Mouse (Mus musculus): ENCODE data around the gene Stfa1. TPM values are rescaled to one million over a fixed set of nuclear protein-coding genes. Genes with fewer than 3 reads are reported as not detected.

Gene Stfa1
- total and polyA plus RNA-seq, 3 experiments: 0.79 to 1.0 TPM; not detected in 1

DNA sequence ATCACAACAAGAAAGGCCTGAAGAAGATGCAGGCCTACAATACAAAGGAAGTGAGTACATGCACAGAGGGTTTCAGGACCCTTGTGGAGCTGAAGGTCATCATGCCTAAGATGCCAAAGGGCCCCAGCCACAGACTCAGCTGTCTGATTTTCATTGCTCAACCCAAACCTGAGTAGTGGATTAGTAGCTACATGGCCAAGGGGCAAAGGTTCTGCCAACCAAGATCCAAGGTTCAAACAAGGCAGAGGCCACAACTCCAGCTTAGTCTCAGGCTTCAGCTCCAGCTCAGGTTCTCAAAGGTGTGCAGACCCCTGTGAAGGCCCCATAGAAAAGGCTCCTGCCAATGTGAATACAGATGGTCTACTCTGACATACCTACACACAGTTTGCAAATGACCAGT is 42.5 kb downstream of the Stfa1 start:
- Histone ChIP-seq H3K79me2 (replicated peaks; ENCODE audit: control insufficient read depth, extremely low read depth, insufficient read depth, poor library complexity, severe bottlenecking) (no peaks in the 10 kb centered on the region), H3K9me3 (replicated peaks; ENCODE audit: low read length) (peaks cover 5% of the 10 kb centered on the region), H3K27ac (ENCODE audit: insufficient read depth, low read depth) (no peak overlapping the region), H3K4me2 (ENCODE audit: insufficient read depth, low read depth, poor library complexity, severe bottlenecking) (no peak overlapping the region), H3K4me3 (replicated peaks in 1 of 3; ENCODE audit: low read depth in 2 of 3, low read length in 2 of 3, poor library complexity in 1 of 3) (no peak overlapping the region), H3K4me1 (ENCODE audit: control insufficient read depth in 1 of 2, insufficient read depth in 2 of 2) (no peaks in the 10 kb centered on the region), H3K27me3 (replicated peaks) (no peaks in the 10 kb centered on the region), H3K9ac (ENCODE audit: insufficient read depth, low read depth) (no peak overlapping the region), H3K36me3 (replicated peaks in 1 of 2; ENCODE audit: control insufficient read depth in 1 of 2, insufficient read depth in 1 of 2, low read length in 1 of 2) (no peaks in the 10 kb centered on the region)
- no peak for DNase-seq (ENCODE audit: extremely low read depth)
- dilution Hi-C loops (cut with MboI; ENCODE audit: extremely low pct_ligation_motif_present, extremely low pct_unique_long_range_greater_than_20kb, low sequenced_read_pairs): no loop called here
- in situ Hi-C loops (cut with MboI; ENCODE audit: low pct_ligation_motif_present, low pct_unique_long_range_greater_than_20kb, low sequenced_read_pairs): no loop called here
- TF ChIP-seq ETS1 (conservative IDR thresholded peaks at IDR 0.05; ENCODE audit: low read depth, low read length): no peak
- no peak for TF ChIP-seq EP300 (IDR thresholded peaks at IDR 0.05; ENCODE audit: low read length)
- no peak for TF ChIP-seq MEF2A (IDR thresholded peaks at IDR 0.05; ENCODE audit: borderline replicate concordance, low read depth, low read length)
- TF ChIP-seq E2F4 (IDR thresholded peaks at IDR 0.05; ENCODE audit: insufficient replicate concordance, low read depth, low read length): no peak
- TF ChIP-seq RAD21 (IDR thresholded peaks at IDR 0.05; ENCODE audit: low read depth, low read length): no peak
- no peak for TF ChIP-seq ZNF384 (IDR thresholded peaks at IDR 0.05; ENCODE audit: low read depth, low read length)

- H3K27ac ChIP-seq (ENCODE audit: insufficient read depth, low read depth): no peak within 1 kb of the TSS
- no peak for TF ChIP-seq POLR2AphosphoS2 (IDR thresholded peaks at IDR 0.05; ENCODE audit: low read depth, low read length)
- TF ChIP-seq POLR2A (IDR thresholded peaks at IDR 0.05; ENCODE audit: low read depth, low read length): no peak
- TF ChIP-seq MAX (IDR thresholded peaks at IDR 0.05; ENCODE audit: low read length): no peak
- TF ChIP-seq GABPA (IDR thresholded peaks at IDR 0.05; ENCODE audit: insufficient replicate concordance, low read depth, low read length): no peak
- TF ChIP-seq E2F4 (IDR thresholded peaks at IDR 0.05; ENCODE audit: insufficient replicate concordance, low read depth, low read length): no peak
- TF ChIP-seq UBTF (IDR thresholded peaks at IDR 0.05; ENCODE audit: low read depth, low read length): no peak
- no peak for TF ChIP-seq HCFC1 (IDR thresholded peaks at IDR 0.05; ENCODE audit: low read depth, low read length)
- no peak for TF ChIP-seq TCF12 (IDR thresholded peaks at IDR 0.05; ENCODE audit: low read depth, low read length)
- H3K4me1 ChIP-seq (ENCODE audit: control insufficient read depth in 1 of 2, insufficient read depth in 2 of 2): no peaks in the 10 kb centered on the region
- H3K4me2 ChIP-seq (ENCODE audit: insufficient read depth, low read depth, poor library complexity, severe bottlenecking): no peak within 1 kb of the TSS
- in situ Hi-C loops (cut with MboI; ENCODE audit: low pct_ligation_motif_present, low pct_unique_long_range_greater_than_20kb, low sequenced_read_pairs) (no loop called here), dilution Hi-C loops (cut with MboI; ENCODE audit: extremely low pct_ligation_motif_present, extremely low pct_unique_long_range_greater_than_20kb, low sequenced_read_pairs) (no loop called here)
- no peaks in the 10 kb centered on the region for H3K27me3 ChIP-seq (replicated peaks)
- H3K4me3 ChIP-seq (replicated peaks in 1 of 3; ENCODE audit: low read depth in 2 of 3, low read length in 2 of 3, poor library complexity in 1 of 3): no peak within 1 kb of the TSS
- no peak within 1 kb of the TSS for H3K9ac ChIP-seq (ENCODE audit: insufficient read depth, low read depth)
- H3K9me3 ChIP-seq (replicated peaks; ENCODE audit: low read length): no peaks in the 10 kb centered on the region
- no peaks in the 10 kb centered on the region for H3K79me2 ChIP-seq (replicated peaks; ENCODE audit: control insufficient read depth, extremely low read depth, insufficient read depth, poor library complexity, severe bottlenecking)
- no peak for DNase-seq (ENCODE audit: extremely low read depth)
- H3K36me3 ChIP-seq (replicated peaks in 1 of 2; ENCODE audit: control insufficient read depth in 1 of 2, insufficient read depth in 1 of 2, low read length in 1 of 2): no peaks in the 10 kb centered on the region
Measured at GRCm38 (mm10) chr16:36334232-36334631, 57.5 kb downstream of the Stfa1 start, which contains the start of gene BC117090. Gene BC117090, minus strand, starts transcription at chr16:36334332.

Other genes starting within 250 kb of the Stfa1 start
- 5.9 and 8.4 TPM in 2 replicates for gene Wdr5b, start 235.8 kb upstream of the Stfa1 start, total RNA-seq (2012; rRNA removed)
- gene Wdr5b, start 235.8 kb upstream of the Stfa1 start, total RNA-seq (2014; rRNA removed): 7.4 and 8.0 TPM in 2 replicates
- gene Wdr5b, start 235.8 kb upstream of the Stfa1 start, polyA plus RNA-seq (2012; ENCODE audit: insufficient read length, low read depth): 5.4 and 6.2 TPM in 2 replicates
- 208 and 419 TPM in 2 replicates for gene Fam162a, start 205.4 kb upstream of the Stfa1 start, total RNA-seq (2012; rRNA removed)
- gene Fam162a, start 205.4 kb upstream of the Stfa1 start, total RNA-seq (2014; rRNA removed): 358 and 369 TPM in 2 replicates
- 172 and 204 TPM in 2 replicates for gene Fam162a, start 205.4 kb upstream of the Stfa1 start, polyA plus RNA-seq (2012; ENCODE audit: insufficient read length, low read depth)
- 274 and 280 TPM in 2 replicates for gene Ccdc58, start 205.3 kb upstream of the Stfa1 start, total RNA-seq (2012; rRNA removed)
- gene Ccdc58, start 205.3 kb upstream of the Stfa1 start, total RNA-seq (2014; rRNA removed): 545 and 591 TPM in 2 replicates
- gene Ccdc58, start 205.3 kb upstream of the Stfa1 start, polyA plus RNA-seq (2012; ENCODE audit: insufficient read length, low read depth): 188 and 214 TPM in 2 replicates
- not detected in 2 replicates for gene Csta1, start 145.7 kb upstream of the Stfa1 start, total RNA-seq (2012; rRNA removed)
- gene Csta1, start 145.7 kb upstream of the Stfa1 start, total RNA-seq (2014; rRNA removed): not detected in 2 replicates
- not detected in 2 replicates for gene Csta1, start 145.7 kb upstream of the Stfa1 start, polyA plus RNA-seq (2012; ENCODE audit: insufficient read length, low read depth)
- not detected in 2 replicates for gene Stfa2l1, start 120.1 kb upstream of the Stfa1 start, total RNA-seq (2012; rRNA removed)
- gene Stfa2l1, start 120.1 kb upstream of the Stfa1 start, total RNA-seq (2014; rRNA removed): not detected in 2 replicates
- gene Stfa2l1, start 120.1 kb upstream of the Stfa1 start, polyA plus RNA-seq (2012; ENCODE audit: insufficient read length, low read depth): not detected in 2 replicates
- not detected in 2 replicates for gene Gm5483, start 92.7 kb upstream of the Stfa1 start, total RNA-seq (2012; rRNA removed)
- gene Gm5483, start 92.7 kb upstream of the Stfa1 start, total RNA-seq (2014; rRNA removed): 1.0 TPM in 1 of 2 replicates, not detected in the other
- gene Gm5483, start 92.7 kb upstream of the Stfa1 start, polyA plus RNA-seq (2012; ENCODE audit: insufficient read length, low read depth): 0.29 and 0.47 TPM in 2 replicates
- not detected in 2 replicates for gene Gm5416, start 66.5 kb upstream of the Stfa1 start, total RNA-seq (2012; rRNA removed)
- gene Gm5416, start 66.5 kb upstream of the Stfa1 start, total RNA-seq (2014; rRNA removed): not detected in 2 replicates
- not detected in 2 replicates for gene Gm5416, start 66.5 kb upstream of the Stfa1 start, polyA plus RNA-seq (2012; ENCODE audit: insufficient read length, low read depth)
- gene 2010005H15Rik, start 55.5 kb upstream of the Stfa1 start, total RNA-seq (2012; rRNA removed): 15.6 and 20.9 TPM in 2 replicates
- 71.5 and 84.2 TPM in 2 replicates for gene 2010005H15Rik, start 55.5 kb upstream of the Stfa1 start, total RNA-seq (2014; rRNA removed)
- gene 2010005H15Rik, start 55.5 kb upstream of the Stfa1 start, polyA plus RNA-seq (2012; ENCODE audit: insufficient read length, low read depth): 43.1 and 54.7 TPM in 2 replicates
- not detected in 2 replicates for gene BC117090, start 57.4 kb downstream of the Stfa1 start, total RNA-seq (2012; rRNA removed)
- not detected in 2 replicates for gene BC117090, start 57.4 kb downstream of the Stfa1 start, total RNA-seq (2014; rRNA removed)
- not detected in 2 replicates for gene BC117090, start 57.4 kb downstream of the Stfa1 start, polyA plus RNA-seq (2012; ENCODE audit: insufficient read length, low read depth)
- gene BC100530, start 90.8 kb downstream of the Stfa1 start, total RNA-seq (2012; rRNA removed): not detected in 2 replicates
- gene BC100530, start 90.8 kb downstream of the Stfa1 start, total RNA-seq (2014; rRNA removed): not detected in 2 replicates
- gene BC100530, start 90.8 kb downstream of the Stfa1 start, polyA plus RNA-seq (2012; ENCODE audit: insufficient read length, low read depth): not detected in 2 replicates
- gene Stfa2, start 131.5 kb downstream of the Stfa1 start, total RNA-seq (2012; rRNA removed): not detected in 2 replicates
- gene Stfa2, start 131.5 kb downstream of the Stfa1 start, total RNA-seq (2014; rRNA removed): not detected in 2 replicates
- gene Stfa2, start 131.5 kb downstream of the Stfa1 start, polyA plus RNA-seq (2012; ENCODE audit: insufficient read length, low read depth): not detected in 2 replicates
- gene Stfa3, start 178.4 kb downstream of the Stfa1 start, total RNA-seq (2012; rRNA removed): not detected in 2 replicates
- gene Stfa3, start 178.4 kb downstream of the Stfa1 start, total RNA-seq (2014; rRNA removed): not detected in 2 replicates
- not detected in 2 replicates for gene Stfa3, start 178.4 kb downstream of the Stfa1 start, polyA plus RNA-seq (2012; ENCODE audit: insufficient read length, low read depth)